Mouse (Mus musculus) liver, adult (tissue): ENCODE measurements around the gene Ttll10.

Source experiments
- GATA4 ChIP-seq: IDR thresholded peaks from 2 replicates; pipeline ENCODE4 v1.6.1; 2014; ENCODE audit warnings: mild to moderate bottlenecking, low read length; ENCODE audit not compliant: insufficient replicate concordance

Ttll10 gene

DNA sequence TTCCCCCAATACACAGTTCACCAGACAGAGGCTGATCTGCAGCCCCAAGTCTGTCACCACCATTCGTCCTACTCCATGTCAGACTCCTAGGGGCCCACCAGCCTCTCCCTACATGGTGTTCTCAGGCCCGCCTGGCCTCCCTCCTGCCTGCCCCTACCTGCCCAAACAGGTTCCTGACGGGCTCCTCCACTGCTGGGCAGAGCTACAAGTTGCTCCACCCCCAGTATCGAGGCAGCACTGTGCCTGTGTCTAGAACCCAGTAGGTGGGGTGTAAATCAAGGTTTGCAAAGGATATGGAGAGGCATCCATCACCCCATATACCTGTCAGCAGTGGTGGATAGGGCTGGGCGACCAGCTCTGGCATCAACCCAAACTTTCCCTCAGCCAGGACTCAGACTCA lies at the start of gene Ttll10:
Gene Ttll10, minus strand, starts transcription at position 154 of the 400 bp plus-strand sequence.
- TF ChIP-seq GATA4 = no peak

DNA sequence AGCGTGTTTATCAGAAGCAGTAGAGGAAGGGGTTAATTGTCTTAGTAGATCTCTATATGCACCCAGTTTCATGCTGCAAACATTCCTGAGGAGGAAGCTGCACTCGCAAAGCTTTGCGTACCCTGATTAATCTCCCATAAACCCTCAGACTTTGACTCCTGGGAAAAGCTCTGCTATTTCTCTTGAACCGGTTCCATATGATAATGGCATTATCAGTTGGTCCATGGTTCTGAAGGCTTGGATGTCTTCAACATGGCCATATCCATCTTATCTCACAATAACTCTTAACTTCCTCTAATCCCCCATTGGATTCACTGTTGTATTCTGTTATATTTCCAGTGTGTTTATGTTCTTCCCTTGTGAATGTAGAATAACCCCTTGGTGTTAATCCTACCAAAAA lies 44.1 kb upstream of the Ttll10 start:
- no peak for TF ChIP-seq GATA4

GRCm38 (mm10) chr4:156101481-156101903 lies 42.3 kb upstream of the Ttll10 start:
- TF ChIP-seq GATA4 = no peak

DNA sequence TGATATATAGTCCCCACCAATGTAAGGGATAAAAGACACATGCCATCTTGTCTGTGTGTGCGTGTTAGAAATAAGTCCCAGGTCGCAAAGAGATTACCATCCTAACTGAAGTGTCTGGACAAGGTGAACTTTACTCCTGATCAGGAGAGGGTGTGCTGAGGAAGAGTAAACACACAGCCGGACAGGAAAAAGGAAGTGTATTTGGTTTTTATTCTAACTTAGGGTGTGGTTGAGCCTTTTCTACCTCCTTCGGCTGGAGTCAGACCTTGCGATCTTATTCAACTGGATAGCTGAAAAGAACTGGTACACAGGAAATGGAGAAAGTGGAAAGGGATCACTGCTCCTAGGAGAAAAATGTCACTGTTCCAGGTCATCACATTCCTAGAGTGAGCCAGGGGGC lies 41.3 kb upstream of the Ttll10 start:
- no peak for TF ChIP-seq GATA4

DNA sequence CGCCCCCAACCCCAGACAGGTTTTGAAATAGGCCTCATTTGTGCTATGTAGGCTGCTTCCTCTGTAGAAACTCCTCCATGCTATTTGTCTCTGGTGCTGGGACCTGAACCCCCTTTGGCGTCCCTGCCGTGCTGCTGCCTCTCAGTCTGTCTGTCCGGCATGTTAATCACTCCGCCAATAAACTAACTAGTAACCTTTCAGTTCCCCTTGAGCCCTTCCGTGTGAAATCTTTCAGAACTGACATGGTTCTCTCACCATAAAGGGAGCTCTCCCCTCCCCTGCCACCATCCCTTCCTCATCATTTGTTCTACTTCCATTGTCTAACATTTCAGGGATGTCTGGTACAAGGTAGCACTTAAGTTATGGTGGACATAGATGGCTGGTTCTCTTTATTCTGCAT lies 40.2 kb upstream of the Ttll10 start:
- TF ChIP-seq GATA4 = no peak

DNA sequence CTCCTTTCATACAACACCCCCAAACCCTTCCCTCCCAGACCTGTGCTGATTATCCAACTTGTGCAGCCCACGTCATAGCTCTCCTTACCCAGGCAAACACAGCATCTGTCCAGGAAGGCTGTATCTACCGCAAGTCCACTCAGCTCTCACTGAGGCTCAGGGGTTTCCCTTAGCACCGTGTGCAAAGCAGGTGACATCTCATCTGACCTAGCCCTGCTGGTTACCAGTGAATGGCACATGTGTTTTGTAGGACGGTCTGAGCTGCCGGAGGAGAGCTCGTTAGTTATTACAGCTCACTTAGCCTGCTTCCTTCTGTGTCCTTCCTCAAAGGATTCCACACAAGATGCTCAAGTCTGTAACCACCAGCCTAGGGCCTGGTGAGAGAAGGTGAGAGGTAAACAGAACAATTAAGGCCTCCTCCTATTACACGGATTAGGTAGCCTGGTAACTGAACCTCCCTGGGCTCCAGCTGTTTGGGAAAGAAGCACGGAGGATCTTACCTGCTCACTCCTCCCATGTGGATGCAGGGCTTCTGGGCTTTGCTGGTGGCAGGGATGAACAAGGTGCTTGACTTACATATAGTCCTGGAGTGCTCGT lies 38.7 kb upstream of the Ttll10 start:
- TF ChIP-seq GATA4 = no peak

- no peak for TF ChIP-seq GATA4
These were observed 37.0 kb upstream of the Ttll10 start for GRCm38 (mm10) chr4:156096191-156096590.

- no peak for TF ChIP-seq GATA4
These were observed 34.5 kb upstream of the Ttll10 start for GRCm38 (mm10) chr4:156093758-156094157.

- no peak for TF ChIP-seq GATA4
These were observed 33.6 kb upstream of the Ttll10 start for GRCm38 (mm10) chr4:156092765-156093164.

DNA sequence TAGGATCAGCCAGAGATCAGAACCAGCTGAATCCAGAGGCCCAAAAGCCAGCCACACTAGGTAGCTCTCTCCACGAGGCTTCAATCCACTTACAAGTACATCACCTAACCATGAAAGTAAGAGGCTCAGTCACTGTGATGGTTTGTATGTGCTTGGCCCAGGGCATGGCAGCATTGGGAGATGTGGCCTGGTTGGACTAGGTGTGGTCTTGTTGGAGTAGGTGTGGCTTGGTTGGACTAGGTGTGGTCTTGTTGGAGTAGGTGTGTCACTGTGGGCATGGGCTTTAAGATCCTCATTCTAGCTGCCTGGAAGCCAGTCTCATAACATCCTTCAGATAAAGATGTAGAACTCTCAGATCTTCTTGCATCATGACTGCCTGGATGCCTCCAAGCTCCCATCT lies 32.0 kb upstream of the Ttll10 start:
- TF ChIP-seq GATA4 = no peak

GRCm38 (mm10) chr4:156087398-156088087 lies 28.3 kb upstream of the Ttll10 start:
- TF ChIP-seq GATA4 = no peak

DNA sequence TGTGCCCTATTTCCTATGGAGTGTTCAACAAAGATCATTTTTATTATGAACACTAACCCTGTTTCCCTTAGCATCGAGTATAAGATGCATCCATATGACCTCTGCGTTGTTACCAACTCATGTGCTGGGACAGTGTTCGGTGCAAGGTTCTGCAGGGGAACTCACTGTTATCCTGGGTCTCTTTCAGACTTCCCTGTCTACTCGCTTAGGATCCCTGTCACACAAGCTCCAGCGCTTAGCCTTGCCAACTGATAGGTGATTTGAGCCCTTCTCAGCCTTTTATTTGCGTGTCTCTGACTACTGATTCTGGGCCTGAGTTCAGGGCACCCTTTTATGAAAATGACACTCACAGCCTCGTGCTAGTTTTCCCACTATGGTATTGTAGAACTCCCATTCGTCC lies 26.0 kb upstream of the Ttll10 start:
- TF ChIP-seq GATA4 = no peak

DNA sequence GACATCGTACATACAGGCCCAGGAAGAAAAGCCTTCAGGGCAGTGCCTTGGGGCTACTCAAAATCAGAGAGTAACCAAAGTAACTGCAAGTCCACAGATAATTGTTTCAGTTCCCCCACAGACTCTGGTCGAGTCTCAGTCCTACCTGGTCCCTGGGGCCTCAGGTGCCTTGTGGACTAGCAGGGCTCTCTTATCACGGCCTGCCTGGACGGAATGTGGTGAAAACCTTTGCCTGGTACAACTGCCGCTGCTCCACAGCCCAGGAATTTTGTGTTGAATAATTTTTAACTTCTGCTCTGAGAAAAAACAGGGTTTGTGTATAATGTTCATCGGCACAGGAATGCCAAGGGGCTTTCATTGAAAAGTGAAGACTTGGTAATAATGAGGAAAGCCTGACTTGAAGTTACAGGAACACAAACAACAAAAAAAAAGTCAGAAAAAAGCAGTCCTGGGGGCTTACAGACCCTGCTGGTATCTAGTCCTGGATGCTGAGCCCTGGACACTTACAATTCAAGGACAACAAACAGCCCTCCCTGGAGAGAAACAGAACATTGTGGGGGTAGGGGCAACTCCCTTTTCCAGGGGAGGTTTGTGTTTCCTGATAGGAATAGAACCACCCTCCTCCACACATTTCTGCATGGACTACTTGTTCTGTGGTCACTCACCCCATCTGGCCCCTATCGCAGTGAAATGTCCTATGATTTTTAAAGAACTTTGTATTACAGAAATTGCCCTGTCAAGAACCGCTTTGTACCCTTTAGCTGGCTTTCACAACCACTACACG lies 25.1 kb upstream of the Ttll10 start:
- TF ChIP-seq GATA4 = no peak

- TF ChIP-seq GATA4 = no peak
These were observed 24.1 kb upstream of the Ttll10 start for GRCm38 (mm10) chr4:156083348-156083747.

DNA sequence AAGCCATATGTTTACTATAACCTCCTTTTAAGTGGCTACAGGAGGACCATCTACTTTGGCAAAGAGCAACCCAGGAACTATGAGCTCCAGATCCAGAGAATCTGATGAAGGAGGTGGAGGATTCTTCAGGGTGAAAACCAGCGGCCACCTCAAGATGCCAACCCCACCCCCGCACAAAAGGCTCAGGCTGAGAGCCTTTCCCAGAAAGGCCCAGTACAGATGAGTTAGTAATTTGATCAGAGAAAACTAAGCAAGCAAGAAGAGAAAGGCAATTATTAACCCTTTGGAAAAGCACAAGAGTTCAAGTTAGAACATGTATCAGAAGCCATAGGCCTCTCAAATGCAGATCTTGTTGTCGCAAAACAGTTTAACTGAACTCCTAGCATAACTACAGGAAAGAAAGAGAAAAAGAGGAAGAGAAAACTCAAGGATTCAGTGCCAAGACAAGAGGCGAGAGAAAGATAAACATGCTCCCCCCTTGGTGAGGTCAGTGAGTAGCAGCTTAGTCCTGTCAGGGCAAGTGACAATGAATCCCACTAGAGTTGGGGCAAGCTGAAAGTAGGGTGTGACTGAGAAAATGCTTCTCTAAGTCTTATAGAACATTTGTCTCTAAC lies 23.5 kb upstream of the Ttll10 start:
- no peak for TF ChIP-seq GATA4
